Mouse (Mus musculus) ES-Bruce4 (cell line): ENCODE measurements around the gene Hpn.

Experiments
- CTCF ChIP-seq: IDR thresholded peaks from one replicate; pipeline ENCODE4 v1.8.1; 2011; ENCODE audit warnings: low read depth, low read length
- POLR2A ChIP-seq: IDR thresholded peaks from one replicate; pipeline ENCODE4 v1.8.1; 2011; ENCODE audit warnings: low read length; ENCODE audit not compliant: insufficient read depth

GRCm38 (mm10) chr7:31054661-31055320, 60.3 kb downstream of the Hpn start:
- TF ChIP-seq CTCF (no peak), POLR2A (no peak)
